Mouse (Mus musculus) forebrain, embryonic 15.5 days (tissue): ENCODE results near the gene Rif1. TPM values are rescaled to one million over a fixed set of nuclear protein-coding genes. Genes with fewer than 3 reads are reported as not detected.

ENCODE experiments used
- ATAC-seq: fragments of 200-750 bp; cut with Nextera tagmentation; replicated peaks from 2 replicates; pipeline ENCODE4 v1.8.0; 2017; ENCODE audit warnings: mild to moderate bottlenecking, moderate TSS enrichment, moderate library complexity
- H3K27ac ChIP-seq: fragments of 300-500 bp; sonication (generic); replicated peaks from 2 replicates; pipeline ENCODE4 v1.5.1; 2015; ENCODE audit warnings: mild to moderate bottlenecking, inconsistent platforms
- H3K27me3 ChIP-seq: fragments of 300-500 bp; sonication (generic); 2 replicates; pipeline ENCODE4 v1.6.1; 2015; ENCODE audit warnings: inconsistent platforms
- H3K36me3 ChIP-seq: fragments of 300-500 bp; sonication (generic); 2 replicates; pipeline ENCODE4 v1.6.1; 2015; ENCODE audit warnings: mild to moderate bottlenecking, inconsistent platforms
- H3K4me1 ChIP-seq: fragments of 300-500 bp; sonication (generic); 2 replicates; pipeline ENCODE4 v1.6.1; 2015; ENCODE audit warnings: inconsistent platforms
- H3K4me2 ChIP-seq: fragments of 300-500 bp; sonication (generic); replicated peaks from 2 replicates; pipeline ENCODE4 v1.6.1; 2015; ENCODE audit warnings: mild to moderate bottlenecking, inconsistent platforms
- H3K4me3 ChIP-seq: fragments of 300-500 bp; sonication (generic); 2 replicates; pipeline ENCODE4 v1.5.1; 2015; ENCODE audit warnings: mild to moderate bottlenecking, inconsistent platforms
- H3K9ac ChIP-seq: fragments of 300-500 bp; sonication (generic); replicated peaks from 2 replicates; pipeline ENCODE4 v1.6.1; 2015; ENCODE audit warnings: mild to moderate bottlenecking, inconsistent platforms
- H3K9me3 ChIP-seq: fragments of 300-500 bp; sonication (generic); 2 replicates; pipeline ENCODE4 v1.6.1; 2016; ENCODE audit warnings: inconsistent platforms
- WGBS: fragments of 180-500 bp; shearing (Covaris S2); methylation state at CpG from one replicate; pipeline ENCODE4 v1.1.7; 2015; ENCODE audit warnings: mixed read lengths; 5-methylcytosine and 5-hydroxymethylcytosine counted together
- polyA plus RNA-seq: library from polyadenylated mRNA; unstranded; fragments of >200 nt; fragmentation: Nextera tagmentation; extraction: Ambion mirVana; gene quantifications from 2 replicates; pipeline ENCODE4 v1.2.1, GENCODE M21; 2015

Gene Rif1
- polyA plus RNA-seq, 1 experiment from 2014 or later: 31.0 TPM

DNA sequence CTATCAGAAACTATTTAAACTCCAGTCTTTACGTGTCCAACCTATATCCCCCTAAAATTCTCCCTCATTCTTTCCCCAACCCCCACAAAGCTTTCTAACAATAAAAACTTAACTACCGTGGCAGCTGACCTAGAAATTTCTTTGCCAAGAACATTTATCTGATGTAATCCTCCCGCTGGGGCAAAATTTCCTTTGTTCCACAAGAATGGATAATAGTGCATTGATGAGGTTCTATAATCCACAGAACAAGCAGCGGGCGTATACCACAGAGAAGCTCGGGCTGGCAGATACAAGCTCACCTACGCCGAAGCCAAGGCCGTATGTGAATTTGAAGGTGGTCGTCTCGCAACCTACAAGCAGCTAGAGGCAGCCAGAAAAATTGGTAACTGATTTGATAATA is 29.1 kb upstream of the Rif1 start:
- 0 out of 2 replicates have a peak, but pooled peaks cover 4% of the 10 kb centered on the region for H3K36me3 ChIP-seq
- 75% methylated on average over 11 of the region's 11 CpGs for WGBS
- H3K27me3 ChIP-seq: no peaks in the 10 kb centered on the region
- H3K4me1 ChIP-seq: peaks cover 5% of the 10 kb centered on the region
- no peaks in the 10 kb centered on the region for H3K9me3 ChIP-seq
- ATAC-seq: no peak
- H3K4me2 ChIP-seq: no peak overlapping the region
- H3K9ac ChIP-seq: no peak overlapping the region
- H3K27ac ChIP-seq: no peak overlapping the region
- H3K4me3 ChIP-seq: no peak overlapping the region

DNA sequence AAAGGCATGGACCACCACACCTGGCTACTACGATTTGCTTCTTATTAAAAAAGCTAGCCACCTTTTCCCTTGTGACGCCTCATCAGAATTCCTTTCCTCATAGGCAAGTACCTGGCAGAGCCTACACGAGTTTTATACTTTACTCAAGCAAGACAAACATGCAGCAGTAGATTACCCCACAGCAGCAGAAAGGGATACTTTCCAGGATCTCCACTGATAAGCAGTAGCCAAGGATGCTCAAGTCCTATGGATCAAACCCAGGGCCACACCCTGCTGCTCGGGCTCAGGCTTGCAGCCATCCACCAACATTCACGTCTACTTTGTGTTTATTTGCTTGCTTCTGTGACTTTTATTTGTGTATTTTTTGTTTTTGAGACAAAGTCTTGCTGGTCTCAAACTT is 26.6 kb upstream of the Rif1 start:
- H3K4me1 ChIP-seq: no peaks in the 10 kb centered on the region
- WGBS: 88% methylated on average over 5 of the region's 5 CpGs
- H3K4me3 ChIP-seq: no peak overlapping the region
- H3K9me3 ChIP-seq: no peaks in the 10 kb centered on the region
- 0 out of 2 replicates have a peak, but pooled peaks cover 4% of the 10 kb centered on the region for H3K36me3 ChIP-seq
- no peak for ATAC-seq
- H3K27ac ChIP-seq: no peak overlapping the region
- H3K4me2 ChIP-seq: no peak overlapping the region
- H3K9ac ChIP-seq: no peak overlapping the region
- H3K27me3 ChIP-seq: no peaks in the 10 kb centered on the region

DNA sequence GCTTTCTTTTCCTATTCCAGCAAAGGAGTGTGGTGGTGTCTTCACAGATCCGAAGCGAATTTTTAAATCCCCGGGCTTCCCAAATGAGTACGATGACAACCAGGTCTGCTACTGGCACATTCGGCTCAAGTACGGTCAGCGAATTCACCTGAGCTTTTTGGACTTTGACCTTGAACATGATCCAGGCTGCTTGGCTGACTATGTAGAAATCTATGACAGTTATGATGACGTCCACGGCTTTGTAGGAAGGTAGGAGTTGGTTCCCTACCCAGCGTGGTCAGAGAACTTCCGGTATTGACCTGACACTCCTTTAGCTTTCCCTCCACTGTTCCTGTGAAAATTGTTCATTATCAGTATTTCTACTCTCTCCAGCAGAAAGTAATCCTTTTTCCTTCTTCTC is 21.8 kb upstream of the Rif1 start:
- Histone ChIP-seq H3K36me3 (no peaks in the 10 kb centered on the region), H3K27ac (no peak overlapping the region), H3K27me3 (no peaks in the 10 kb centered on the region), H3K9ac (no peak overlapping the region), H3K4me3 (no peak overlapping the region), H3K4me1 (peaks cover 3% of the 10 kb centered on the region; the same call in 1 of the 2 replicates), H3K4me2 (no peak overlapping the region), H3K9me3 (no peaks in the 10 kb centered on the region)
- no peak for ATAC-seq
- 96% methylated on average over 11 of the region's 11 CpGs for WGBS

DNA sequence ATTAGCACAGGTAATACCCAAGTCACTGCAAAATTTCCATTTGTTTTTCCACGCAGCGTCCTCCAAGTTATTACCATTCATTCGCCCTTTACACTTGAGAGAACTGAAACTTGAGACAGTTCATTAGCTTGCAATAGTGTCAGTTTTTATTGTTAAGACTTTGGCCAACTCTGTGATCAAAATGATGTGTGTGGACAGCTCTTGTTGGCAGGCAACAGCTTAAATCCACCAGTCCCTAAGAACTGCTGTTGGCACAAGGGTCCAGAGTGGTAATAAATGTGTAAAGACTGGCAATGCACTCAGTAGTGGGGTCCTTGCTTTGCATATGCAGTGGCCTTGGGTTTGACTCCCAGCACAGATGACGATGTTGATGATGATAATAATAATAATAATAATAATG is 20.3 kb upstream of the Rif1 start:
- Histone ChIP-seq H3K27ac (no peak overlapping the region), H3K9ac (no peak overlapping the region), H3K4me2 (no peak overlapping the region), H3K27me3 (no peaks in the 10 kb centered on the region), H3K4me1 (peaks cover 3% of the 10 kb centered on the region; the same call in 1 of the 2 replicates), H3K9me3 (no peaks in the 10 kb centered on the region), H3K4me3 (no peak overlapping the region), H3K36me3 (no peaks in the 10 kb centered on the region)
- 44% methylated on average over 4 of the region's 4 CpGs for WGBS
- peak; percentile 61; the same call in 1 of the 2 replicates for ATAC-seq

DNA sequence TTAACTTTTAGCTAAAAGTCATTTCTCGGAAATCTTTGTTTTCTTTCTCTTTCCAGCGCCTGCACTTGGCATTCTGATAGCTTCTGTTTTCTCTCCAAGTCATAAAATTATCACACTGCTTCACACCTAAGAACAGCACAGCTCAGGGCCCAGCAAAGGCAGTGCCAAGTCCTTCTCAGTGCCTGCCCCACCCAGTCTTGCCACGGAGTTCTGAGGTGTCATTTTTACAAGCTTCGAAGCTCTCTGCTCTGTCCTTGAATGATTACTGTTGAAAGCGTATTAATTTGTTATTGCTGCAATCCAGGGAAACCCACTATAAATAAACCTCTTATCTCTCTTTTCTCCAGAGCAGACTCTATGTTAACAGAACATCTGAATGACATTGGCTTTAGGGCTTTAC is 19.1 kb upstream of the Rif1 start:
- no peak for ATAC-seq
- Histone ChIP-seq H3K27me3 (no peaks in the 10 kb centered on the region), H3K4me1 (peaks cover 3% of the 10 kb centered on the region; the same call in 1 of the 2 replicates), H3K4me2 (no peak overlapping the region), H3K9ac (no peak overlapping the region), H3K27ac (no peak overlapping the region), H3K9me3 (no peaks in the 10 kb centered on the region), H3K36me3 (no peaks in the 10 kb centered on the region), H3K4me3 (no peak overlapping the region)
- WGBS: 53% methylated on average over 5 of the region's 5 CpGs

DNA sequence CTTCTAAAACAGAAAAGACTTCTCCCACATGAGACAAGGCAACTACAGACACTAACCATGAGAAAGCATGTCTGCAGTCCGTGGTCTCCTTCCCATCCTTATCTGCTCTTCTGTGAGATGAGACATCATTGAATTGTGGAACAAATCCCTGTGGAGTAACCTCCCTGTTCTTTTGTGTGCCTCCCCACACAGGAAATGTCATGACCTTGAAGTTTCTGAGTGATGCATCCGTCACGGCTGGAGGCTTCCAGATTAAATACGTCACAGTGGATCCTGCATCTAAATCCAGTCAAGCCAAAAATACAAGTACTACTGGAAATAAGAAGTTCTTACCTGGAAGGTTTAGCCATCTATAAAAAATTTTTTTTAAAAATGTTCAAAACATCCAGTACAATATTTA is 17.0 kb upstream of the Rif1 start:
- Histone ChIP-seq H3K9me3 (no peaks in the 10 kb centered on the region), H3K27me3 (no peaks in the 10 kb centered on the region), H3K27ac (no peak overlapping the region), H3K4me1 (peaks cover 3% of the 10 kb centered on the region; the same call in 1 of the 2 replicates), H3K36me3 (no peaks in the 10 kb centered on the region), H3K4me3 (no peak overlapping the region), H3K4me2 (no peak overlapping the region), H3K9ac (no peak overlapping the region)
- WGBS: 69% methylated on average over 4 of the region's 4 CpGs
- no peak for ATAC-seq

DNA sequence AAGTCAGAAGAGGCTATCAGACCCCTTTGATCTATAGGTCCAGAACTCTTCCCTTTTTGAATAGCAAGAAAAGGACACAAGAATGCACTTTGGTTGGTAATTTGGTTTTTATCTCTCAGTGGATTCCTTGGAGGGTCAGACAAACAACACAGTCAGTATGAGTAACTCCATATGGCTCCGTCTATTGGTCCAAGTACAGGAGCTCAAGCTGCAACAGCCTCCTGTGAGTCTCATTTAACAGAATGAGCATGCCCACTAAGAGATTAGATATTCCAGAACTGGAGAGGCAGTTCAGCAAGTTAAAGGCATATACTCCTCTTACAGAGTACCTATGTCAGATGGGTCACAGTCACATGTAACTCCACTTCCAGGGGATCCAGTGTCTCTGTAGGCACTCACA is 15.5 kb upstream of the Rif1 start:
- WGBS: 78% methylated on average over 1 of the region's 1 CpGs
- ATAC-seq: no peak

DNA sequence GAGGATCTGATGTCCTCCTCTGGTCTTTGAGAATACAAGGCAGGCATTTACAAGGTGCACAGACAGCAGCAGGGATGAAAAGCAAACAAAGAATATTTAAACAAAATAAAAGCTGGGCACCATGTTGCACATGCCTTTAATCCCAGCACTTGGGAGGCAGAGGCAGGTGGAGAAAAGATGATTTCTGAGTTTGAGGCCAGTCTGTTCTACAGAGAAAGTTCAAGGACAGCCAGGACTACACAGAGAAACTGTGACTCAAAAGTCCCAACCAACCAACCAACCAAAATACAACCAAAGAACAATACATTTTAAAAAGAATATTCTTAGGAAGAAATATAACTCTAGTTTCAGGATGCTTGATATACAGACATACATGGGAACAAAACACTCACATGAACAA is 15.0 kb upstream of the Rif1 start:
- no peak overlapping the region for H3K9ac ChIP-seq
- ATAC-seq: no peak
- H3K27ac ChIP-seq: no peak overlapping the region
- peaks cover 3% of the 10 kb centered on the region; the same call in 1 of the 2 replicates for H3K4me1 ChIP-seq
- H3K27me3 ChIP-seq: no peaks in the 10 kb centered on the region
- no peak overlapping the region for H3K4me3 ChIP-seq
- no peak overlapping the region for H3K4me2 ChIP-seq
- H3K36me3 ChIP-seq: no peaks in the 10 kb centered on the region
- H3K9me3 ChIP-seq: no peaks in the 10 kb centered on the region

More for the DNA sequence above, 15.5 kb upstream of the Rif1 start:
- no peak overlapping the region for H3K9ac ChIP-seq
- H3K4me1 ChIP-seq: peaks cover 3% of the 10 kb centered on the region; the same call in 1 of the 2 replicates
- no peak overlapping the region for H3K4me2 ChIP-seq
- H3K36me3 ChIP-seq: no peaks in the 10 kb centered on the region
- no peak overlapping the region for H3K4me3 ChIP-seq
- no peaks in the 10 kb centered on the region for H3K9me3 ChIP-seq
- H3K27me3 ChIP-seq: no peaks in the 10 kb centered on the region
- no peak overlapping the region for H3K27ac ChIP-seq

DNA sequence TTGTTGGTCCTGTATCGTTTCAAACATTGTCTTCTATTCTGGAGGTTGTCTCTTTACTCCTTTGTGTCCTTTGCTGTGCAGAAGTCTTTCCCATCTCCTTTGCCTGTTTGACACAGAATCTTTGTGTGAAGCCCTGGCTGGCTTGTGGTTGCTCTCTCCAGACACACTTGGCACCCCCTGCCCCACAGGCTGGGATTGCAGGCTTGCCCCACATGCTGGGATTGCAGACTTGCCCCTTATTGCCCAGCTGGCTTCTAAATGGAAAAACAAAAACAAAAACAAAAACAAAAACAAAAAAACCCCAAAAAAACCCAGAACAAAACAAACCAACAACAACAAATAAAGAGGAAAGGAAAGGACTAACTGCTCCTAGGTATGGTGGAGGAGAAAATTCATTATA is 4.0 kb upstream of the Rif1 start:
- Histone ChIP-seq H3K27me3 (no peaks in the 10 kb centered on the region), H3K4me2 (no peak overlapping the region), H3K4me1 (peaks cover 12% of the 10 kb centered on the region), H3K36me3 (no peaks in the 10 kb centered on the region), H3K9ac (no peak overlapping the region), H3K9me3 (no peaks in the 10 kb centered on the region), H3K27ac (no peak overlapping the region), H3K4me3 (no peak overlapping the region)
- 69% methylated on average over 1 of the region's 1 CpGs for WGBS
- no peak for ATAC-seq

DNA sequence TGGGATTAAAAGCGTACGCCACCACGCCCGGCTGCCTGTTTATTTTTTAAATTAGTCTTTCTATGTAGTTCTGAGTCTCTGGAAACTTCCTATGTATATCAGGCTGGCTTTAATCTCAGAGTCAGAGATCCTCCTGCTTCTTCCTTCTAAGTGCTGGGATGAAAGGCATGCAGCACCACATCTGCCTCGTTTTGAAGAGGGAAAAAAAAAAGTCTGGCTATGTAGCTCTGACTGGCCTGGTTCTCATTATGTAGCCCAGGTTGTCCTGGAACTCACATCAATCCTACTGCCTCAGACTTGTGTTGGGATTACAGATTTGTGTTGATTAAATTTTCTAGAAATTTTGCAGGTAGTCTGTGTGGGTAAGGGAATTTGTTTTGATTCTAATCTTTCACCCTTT is 1.8 kb upstream of the Rif1 start:
- H3K9me3 ChIP-seq: no peaks in the 10 kb centered on the region
- H3K27me3 ChIP-seq: no peaks in the 10 kb centered on the region
- no peak overlapping the region for H3K4me2 ChIP-seq
- ATAC-seq: no peak
- H3K4me3 ChIP-seq: no peak overlapping the region
- 0 out of 2 replicates have a peak, but pooled peaks cover 3% of the 10 kb centered on the region for H3K36me3 ChIP-seq
- no peak overlapping the region for H3K9ac ChIP-seq
- peaks cover 27% of the 10 kb centered on the region for H3K4me1 ChIP-seq
- 87% methylated on average over 5 of the region's 5 CpGs for WGBS
- H3K27ac ChIP-seq: no peak overlapping the region

DNA sequence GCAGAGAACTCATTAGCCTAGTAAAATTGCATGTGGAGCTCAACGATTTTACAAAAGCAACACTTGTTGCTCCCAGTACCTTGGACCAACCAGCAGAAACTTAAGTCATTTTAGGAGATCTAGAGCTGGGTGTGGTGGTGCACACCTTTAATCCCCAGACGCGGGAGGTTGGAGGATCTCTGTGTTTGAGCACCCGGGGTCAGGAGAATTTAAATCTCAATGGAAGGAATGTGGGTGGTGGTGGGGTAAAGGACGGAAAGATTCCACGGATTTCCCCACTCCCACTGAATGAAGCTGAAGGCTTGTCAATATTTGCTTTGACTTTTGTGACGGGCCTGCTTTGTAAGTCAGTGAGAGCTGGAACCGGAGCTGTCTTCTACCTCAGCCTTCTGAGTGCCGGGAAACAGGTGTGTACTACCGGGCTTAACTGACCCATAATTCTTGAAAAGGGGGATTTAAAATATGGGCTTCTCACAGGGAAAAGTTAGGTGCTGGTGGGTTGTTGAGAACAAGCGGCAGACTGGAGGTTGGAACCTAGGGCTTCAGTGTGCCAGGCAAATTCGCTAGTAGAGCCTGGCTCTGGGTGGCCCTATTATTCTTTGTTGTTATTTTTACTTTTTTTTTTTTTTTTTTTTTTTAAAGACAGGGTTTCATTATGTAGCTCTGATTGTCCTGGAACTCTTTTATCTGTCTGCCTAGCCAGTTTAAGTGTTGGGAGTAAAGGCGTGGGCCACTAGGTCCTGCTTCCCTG is 1.2 kb upstream of the Rif1 start:
- 28% methylated on average over 13 of the region's 13 CpGs for WGBS
- H3K4me2 ChIP-seq: peak overlapping the region; percentile 66
- peaks cover 27% of the 10 kb centered on the region for H3K4me1 ChIP-seq
- 0 out of 2 replicates have a peak overlapping the region, but pooled peaks have one; percentile 74 for H3K9ac ChIP-seq
- H3K27me3 ChIP-seq: no peaks in the 10 kb centered on the region
- H3K36me3 ChIP-seq: 0 out of 2 replicates have a peak, but pooled peaks cover 7% of the 10 kb centered on the region
- no peak overlapping the region for H3K27ac ChIP-seq
- ATAC-seq: no peak
- no peaks in the 10 kb centered on the region for H3K9me3 ChIP-seq
- peak overlapping the region; percentile 75; the same call in 1 of the 2 replicates for H3K4me3 ChIP-seq

DNA sequence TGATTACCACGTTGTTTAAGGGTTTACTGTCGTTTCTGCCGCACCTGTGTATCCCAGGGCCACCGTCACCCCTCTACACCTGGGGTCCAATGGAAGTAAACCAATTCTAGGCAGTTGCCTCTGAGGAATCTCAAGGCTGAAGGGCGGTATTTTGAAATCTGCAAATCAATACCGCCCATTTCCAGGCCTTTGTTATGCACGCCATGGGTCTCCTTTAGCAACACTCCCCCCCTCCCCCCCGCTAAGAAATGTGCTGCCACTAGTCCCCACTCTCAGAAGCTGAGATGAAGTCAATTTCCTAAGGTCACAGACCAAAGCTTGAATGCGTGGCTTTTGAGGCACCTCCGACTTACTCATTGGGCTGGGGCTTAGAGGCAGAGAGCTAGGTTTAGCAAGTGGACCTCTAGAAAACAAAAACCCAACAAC is 554 bp upstream of the Rif1 start:
- Histone ChIP-seq H3K27me3 (no peaks in the 10 kb centered on the region), H3K9me3 (no peaks in the 10 kb centered on the region), H3K4me3 (peak overlapping the region; percentile 75), H3K36me3 (peaks cover 9% of the 10 kb centered on the region; the same call in 1 of the 2 replicates), H3K4me2 (peak overlapping the region; percentile 66), H3K27ac (peak overlapping the region; percentile 77), H3K9ac (peak overlapping the region; percentile 74), H3K4me1 (peaks cover 27% of the 10 kb centered on the region)
- peak; percentile 50 for ATAC-seq
- 1% methylated on average over 10 of the region's 10 CpGs for WGBS
